Mouse (Mus musculus): Measurements from ENCODE around the gene Gm49673. TPM values are rescaled to one million over a fixed set of nuclear protein-coding genes. Genes with fewer than 3 reads are reported as not detected.
"Not testable (repeated sequence)": the region's sequence is repeated elsewhere in the genome, so short reads cannot be mapped to it uniquely, and the experiment has no call there.

The Gm49673 gene
- polyA plus RNA-seq, 1 experiment = not detected

DNA sequence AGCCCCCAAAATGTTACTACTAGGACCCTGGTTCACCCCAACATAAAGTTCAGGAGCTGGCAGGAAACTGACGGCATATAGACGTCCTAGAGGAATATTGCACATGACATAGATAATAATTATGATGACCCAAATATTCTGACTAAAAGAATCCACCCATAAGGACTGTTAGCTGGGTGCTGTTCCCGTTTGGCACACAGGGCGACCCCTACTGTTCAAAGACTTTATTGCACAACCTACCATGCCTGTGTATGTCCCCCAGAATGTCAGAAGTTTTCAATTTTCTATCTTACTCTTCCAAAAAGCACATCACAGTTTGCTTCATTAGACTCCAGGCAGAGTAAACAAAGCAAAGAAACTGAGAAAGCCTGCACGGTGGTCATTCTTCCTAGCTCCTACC lies 101.4 kb downstream of the Gm49673 start:
- H3K4me3 ChIP-seq (ENCODE audit: insufficient read depth, low read depth, low read length); H3K4me1 ChIP-seq (ENCODE audit: control insufficient read depth, insufficient read depth, low read length); H3K27ac ChIP-seq (ENCODE audit: insufficient read depth, low read depth, low read length): not testable (repeated sequence)
- 0% methylated on average over 2 of the region's 5 CpGs for WGBS

DNA sequence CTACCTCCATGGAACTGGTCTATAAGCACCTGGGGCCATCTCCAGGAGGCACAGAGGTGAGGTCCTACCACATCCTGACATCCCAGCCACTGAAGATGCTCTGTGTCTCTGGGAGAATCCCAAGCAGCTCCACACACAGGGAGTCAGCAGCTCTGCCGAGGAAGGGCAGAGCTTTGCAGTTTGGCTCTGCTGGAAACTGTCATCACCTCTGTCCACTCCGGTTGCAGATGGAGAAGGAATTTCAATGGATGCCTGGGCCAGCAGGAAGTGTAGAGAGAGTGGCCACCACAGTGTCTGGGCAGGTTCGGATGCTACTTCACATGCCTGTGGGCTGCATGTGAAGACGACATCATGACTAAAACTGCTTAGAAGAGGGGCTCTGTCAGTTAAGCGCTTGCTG lies 106.4 kb downstream of the Gm49673 start:
- WGBS = no CpG with 5 or more reads among the region's 5 CpGs
- H3K4me3 ChIP-seq (ENCODE audit: insufficient read depth, low read depth, low read length); H3K27ac ChIP-seq (ENCODE audit: insufficient read depth, low read depth, low read length); H3K4me1 ChIP-seq (ENCODE audit: control insufficient read depth, insufficient read depth, low read length): not testable (repeated sequence)

- not testable (repeated sequence) for H3K27ac ChIP-seq (ENCODE audit: insufficient read depth, low read depth, low read length); H3K4me1 ChIP-seq (ENCODE audit: control insufficient read depth, insufficient read depth, low read length); H3K4me3 ChIP-seq (ENCODE audit: insufficient read depth, low read depth, low read length)
- no CpG with 5 or more reads among the region's 12 CpGs for WGBS
Measured at GRCm38 (mm10) chr17:8039916-8040635, 107.5 kb downstream of the Gm49673 start.

DNA sequence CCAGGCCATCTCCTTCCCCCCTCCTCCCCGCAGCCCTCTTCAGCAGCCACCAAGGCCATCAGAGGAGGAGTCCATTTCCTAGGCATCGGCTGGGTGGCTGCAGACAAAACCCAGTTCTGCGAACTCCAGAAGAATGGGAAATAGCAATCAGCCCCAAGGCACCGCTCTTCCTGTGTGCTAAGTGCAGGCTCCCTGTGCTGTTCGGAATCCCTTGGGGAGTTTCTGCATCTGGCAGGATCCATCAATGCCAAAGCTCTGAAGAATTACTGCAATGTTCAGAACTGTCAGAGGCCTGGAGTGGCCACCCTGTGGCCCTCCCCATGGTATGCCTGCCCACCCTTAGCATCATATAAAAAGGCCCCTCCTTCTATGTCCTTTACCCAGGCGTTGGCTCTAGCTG lies 110.6 kb downstream of the Gm49673 start:
- not testable (repeated sequence) for H3K4me3 ChIP-seq (ENCODE audit: insufficient read depth, low read depth, low read length); H3K27ac ChIP-seq (ENCODE audit: insufficient read depth, low read depth, low read length)
- WGBS = 77% methylated on average over 4 of the region's 6 CpGs

More for the DNA sequence above, 110.6 kb downstream of the Gm49673 start:
- H3K4me1 ChIP-seq (ENCODE audit: control insufficient read depth, insufficient read depth, low read length) = not testable (repeated sequence)

Other genes with a start within 250 kb of the Gm49673 start
- gene Tagap, start 221.8 kb downstream of the Gm49673 start, polyA plus RNA-seq (2012; ENCODE audit: insufficient read depth, insufficient read length, low replicate concordance, missing spikeins) = not detected in 2 replicates
- not detected in 2 replicates for gene Rsph3a, start 202.2 kb downstream of the Gm49673 start, polyA plus RNA-seq (2012; ENCODE audit: insufficient read depth, insufficient read length, low replicate concordance, missing spikeins)
- not detected in 2 replicates for gene Rnaset2a, start 309 bp upstream of the Gm49673 start, polyA plus RNA-seq (2012; ENCODE audit: insufficient read depth, insufficient read length, low replicate concordance, missing spikeins)
- not detected in 2 replicates for gene Fgfr1op, start 17.7 kb upstream of the Gm49673 start, polyA plus RNA-seq (2012; ENCODE audit: insufficient read depth, insufficient read length, low replicate concordance, missing spikeins)
- gene Ccr6, start 88.3 kb upstream of the Gm49673 start, polyA plus RNA-seq (2012; ENCODE audit: insufficient read depth, insufficient read length, low replicate concordance, missing spikeins) = not detected in 2 replicates
- gene Mpc1, start 135.1 kb upstream of the Gm49673 start, polyA plus RNA-seq (2012; ENCODE audit: insufficient read depth, insufficient read length, low replicate concordance, missing spikeins) = not detected in 2 replicates
- not detected in 2 replicates for gene Sft2d1, start 163.3 kb upstream of the Gm49673 start, polyA plus RNA-seq (2012; ENCODE audit: insufficient read depth, insufficient read length, low replicate concordance, missing spikeins)
- gene Prr18, start 189.7 kb upstream of the Gm49673 start, polyA plus RNA-seq (2012; ENCODE audit: insufficient read depth, insufficient read length, low replicate concordance, missing spikeins) = not detected in 2 replicates
- gene T2, start 208.2 kb upstream of the Gm49673 start, polyA plus RNA-seq (2012; ENCODE audit: insufficient read depth, insufficient read length, low replicate concordance, missing spikeins) = not detected in 2 replicates

Measured in olfactory bulb, adult 2 months (tissue).